Mouse (Mus musculus): ENCODE results near the gene Aunip. TPM values are rescaled to one million over a fixed set of nuclear protein-coding genes. Genes with fewer than 3 reads are reported as not detected.

Aunip gene
- total and polyA plus RNA-seq, 2 experiments from 2014 or later = 1.1 to 1.8 TPM

- Histone ChIP-seq H3K4me2 (ENCODE audit: low read depth) (no peak overlapping the region), H3K4me3 (ENCODE audit: low read depth, low read length) (no peak overlapping the region), H3K27ac (ENCODE audit: low read depth, low read length) (no peak overlapping the region), H3K9me3 (ENCODE audit: low read length) (no peaks in the 10 kb centered on the region), H3K36me3 (ENCODE audit: insufficient read depth) (0 out of 2 replicates have a peak, but pooled peaks cover 3% of the 10 kb centered on the region), H3K9ac (no peak overlapping the region), H3K4me1 (ENCODE audit: insufficient read depth) (no peaks in the 10 kb centered on the region), H3K27me3 (ENCODE audit: insufficient read depth, low read length) (no peaks in the 10 kb centered on the region)
- TF ChIP-seq CTCF (IDR thresholded peaks at IDR 0.05; ENCODE audit: low read depth) = no peak
- DNase-seq (no peak), ATAC-seq (no peak)
- WGBS = 83% methylated on average over 7 of the region's 7 CpGs
Measured at GRCm38 (mm10) chr4:134559154-134559553, 48.4 kb downstream of the Aunip start.

- H3K27ac ChIP-seq (ENCODE audit: low read depth, low read length) = no peak overlapping the region
- 84% methylated on average over 8 of the region's 8 CpGs for WGBS
- no peak for DNase-seq
Measured at GRCm38 (mm10) chr4:134560699-134561098, 49.9 kb downstream of the Aunip start.

GRCm38 (mm10) chr4:134562014-134562413, 51.2 kb downstream of the Aunip start:
- WGBS = 76% methylated on average over 2 of the region's 2 CpGs
- no peak for TF ChIP-seq CTCF (IDR thresholded peaks at IDR 0.05; ENCODE audit: low read depth)
- H3K4me1 ChIP-seq (ENCODE audit: insufficient read depth) = no peaks in the 10 kb centered on the region
- no peak overlapping the region for H3K4me2 ChIP-seq (ENCODE audit: low read depth)
- no peaks in the 10 kb centered on the region for H3K9me3 ChIP-seq (ENCODE audit: low read length)
- no peak for DNase-seq
- H3K27ac ChIP-seq (ENCODE audit: low read depth, low read length) = no peak overlapping the region
- no peak for ATAC-seq
- H3K9ac ChIP-seq = no peak overlapping the region
- H3K27me3 ChIP-seq (ENCODE audit: insufficient read depth, low read length) = no peaks in the 10 kb centered on the region
- 0 out of 2 replicates have a peak, but pooled peaks cover 6% of the 10 kb centered on the region for H3K36me3 ChIP-seq (ENCODE audit: insufficient read depth)
- no peak overlapping the region for H3K4me3 ChIP-seq (ENCODE audit: low read depth, low read length)

More at GRCm38 (mm10) chr4:134560699-134561098, 49.9 kb downstream of the Aunip start:
- TF ChIP-seq CTCF (IDR thresholded peaks at IDR 0.05; ENCODE audit: low read depth) = no peak
- ATAC-seq = no peak
- Histone ChIP-seq H3K9me3 (ENCODE audit: low read length) (no peaks in the 10 kb centered on the region), H3K27me3 (ENCODE audit: insufficient read depth, low read length) (no peaks in the 10 kb centered on the region), H3K4me2 (ENCODE audit: low read depth) (no peak overlapping the region), H3K36me3 (ENCODE audit: insufficient read depth) (0 out of 2 replicates have a peak, but pooled peaks cover 6% of the 10 kb centered on the region), H3K4me3 (ENCODE audit: low read depth, low read length) (no peak overlapping the region), H3K4me1 (ENCODE audit: insufficient read depth) (no peaks in the 10 kb centered on the region), H3K9ac (no peak overlapping the region)

- Histone ChIP-seq H3K9me3 (ENCODE audit: low read length) (no peaks in the 10 kb centered on the region), H3K4me2 (ENCODE audit: low read depth) (no peak overlapping the region), H3K4me3 (ENCODE audit: low read depth, low read length) (no peak overlapping the region), H3K36me3 (ENCODE audit: insufficient read depth) (0 out of 2 replicates have a peak, but pooled peaks cover 6% of the 10 kb centered on the region), H3K4me1 (ENCODE audit: insufficient read depth) (no peaks in the 10 kb centered on the region), H3K9ac (no peak overlapping the region), H3K27me3 (ENCODE audit: insufficient read depth, low read length) (no peaks in the 10 kb centered on the region), H3K27ac (ENCODE audit: low read depth, low read length) (no peak overlapping the region)
- TF ChIP-seq CTCF (IDR thresholded peaks at IDR 0.05; ENCODE audit: low read depth) = no peak
- DNase-seq (no peak), ATAC-seq (no peak)
- 89% methylated on average over 16 of the region's 16 CpGs for WGBS
Measured at GRCm38 (mm10) chr4:134563624-134564023, 52.8 kb downstream of the Aunip start.

GRCm38 (mm10) chr4:134564093-134564492, 53.3 kb downstream of the Aunip start:
- H3K9ac ChIP-seq = no peak overlapping the region
- H3K4me3 ChIP-seq (ENCODE audit: low read depth, low read length) = no peak overlapping the region
- H3K36me3 ChIP-seq (ENCODE audit: insufficient read depth) = 0 out of 2 replicates have a peak, but pooled peaks cover 6% of the 10 kb centered on the region
- H3K27me3 ChIP-seq (ENCODE audit: insufficient read depth, low read length) = no peaks in the 10 kb centered on the region
- H3K4me2 ChIP-seq (ENCODE audit: low read depth) = no peak overlapping the region
- DNase-seq (no peak), ATAC-seq (no peak)
- no peak overlapping the region for H3K27ac ChIP-seq (ENCODE audit: low read depth, low read length)
- H3K4me1 ChIP-seq (ENCODE audit: insufficient read depth) = no peaks in the 10 kb centered on the region
- TF ChIP-seq CTCF (IDR thresholded peaks at IDR 0.05; ENCODE audit: low read depth) = no peak
- H3K9me3 ChIP-seq (ENCODE audit: low read length) = no peaks in the 10 kb centered on the region
- 84% methylated on average over 6 of the region's 6 CpGs for WGBS

- Histone ChIP-seq H3K27me3 (ENCODE audit: insufficient read depth, low read length) (no peaks in the 10 kb centered on the region), H3K4me1 (ENCODE audit: insufficient read depth) (no peaks in the 10 kb centered on the region), H3K4me2 (ENCODE audit: low read depth) (no peak overlapping the region), H3K36me3 (ENCODE audit: insufficient read depth) (0 out of 2 replicates have a peak, but pooled peaks cover 6% of the 10 kb centered on the region), H3K9me3 (ENCODE audit: low read length) (no peaks in the 10 kb centered on the region), H3K9ac (no peak overlapping the region), H3K27ac (ENCODE audit: low read depth, low read length) (no peak overlapping the region), H3K4me3 (ENCODE audit: low read depth, low read length) (no peak overlapping the region)
- ATAC-seq (peak; percentile 77), DNase-seq (peak; percentile 71)
- no peak for TF ChIP-seq CTCF (IDR thresholded peaks at IDR 0.05; ENCODE audit: low read depth)
- 18% methylated on average over 19 of the region's 19 CpGs for WGBS
Measured at GRCm38 (mm10) chr4:134567377-134568226, 56.8 kb downstream of the Aunip start.

- no peak overlapping the region for H3K27ac ChIP-seq (ENCODE audit: low read depth, low read length)
- 0 out of 2 replicates have a peak, but pooled peaks cover 2% of the 10 kb centered on the region for H3K36me3 ChIP-seq (ENCODE audit: insufficient read depth)
- H3K9me3 ChIP-seq (ENCODE audit: low read length) = no peaks in the 10 kb centered on the region
- no peak overlapping the region for H3K4me3 ChIP-seq (ENCODE audit: low read depth, low read length)
- 76% methylated on average over 6 of the region's 6 CpGs for WGBS
- ATAC-seq (no peak), DNase-seq (no peak)
- no peak overlapping the region for H3K9ac ChIP-seq
- H3K4me1 ChIP-seq (ENCODE audit: insufficient read depth) = no peaks in the 10 kb centered on the region
- no peaks in the 10 kb centered on the region for H3K27me3 ChIP-seq (ENCODE audit: insufficient read depth, low read length)
- H3K4me2 ChIP-seq (ENCODE audit: low read depth) = no peak overlapping the region
- peak; percentile 57 for TF ChIP-seq CTCF (IDR thresholded peaks at IDR 0.05; ENCODE audit: low read depth)
Measured at GRCm38 (mm10) chr4:134569205-134569604, 58.4 kb downstream of the Aunip start.
